Mouse (Mus musculus) heart, embryonic 11.5 days (tissue): ENCODE results near the gene Tango6. TPM values are rescaled to one million over a fixed set of nuclear protein-coding genes. Genes with fewer than 3 reads are reported as not detected.

Source experiments
- ATAC-seq: fragments of 200-750 bp; cut with Nextera tagmentation; replicated peaks from 2 replicates; pipeline ENCODE4 v1.8.0; 2017; ENCODE audit warnings: moderate library complexity; ENCODE audit not compliant: insufficient number of reproducible peaks, low FRiP score, low TSS enrichment
- H3K27ac ChIP-seq: fragments of 300-500 bp; sonication (generic); 2 replicates; pipeline ENCODE4 v1.5.1; 2014; ENCODE audit warnings: mild to moderate bottlenecking, low read depth, low read length
- H3K27me3 ChIP-seq: fragments of 300-500 bp; sonication (generic); 2 replicates; pipeline ENCODE4 v1.6.1; 2014; ENCODE audit warnings: mild to moderate bottlenecking, low read length, mixed read lengths; ENCODE audit not compliant: control insufficient read depth, insufficient read depth
- H3K36me3 ChIP-seq: fragments of 300-500 bp; sonication (generic); 2 replicates; pipeline ENCODE4 v1.6.1; 2014; ENCODE audit warnings: mild to moderate bottlenecking, low read length, moderate library complexity, mixed read lengths; ENCODE audit not compliant: control insufficient read depth, insufficient read depth
- H3K4me1 ChIP-seq: fragments of 300-500 bp; sonication (generic); 2 replicates; pipeline ENCODE4 v1.6.1; 2014; ENCODE audit warnings: low read length; ENCODE audit not compliant: control insufficient read depth, insufficient read depth
- H3K4me2 ChIP-seq: fragments of 300-500 bp; sonication (generic); 2 replicates; pipeline ENCODE4 v1.6.1; 2014; ENCODE audit warnings: mild to moderate bottlenecking, moderate library complexity
- H3K4me3 ChIP-seq: fragments of 300-500 bp; sonication (generic); 2 replicates; pipeline ENCODE4 v1.5.1; 2014; ENCODE audit warnings: low read depth, low read length
- H3K9ac ChIP-seq: fragments of 300-500 bp; sonication (generic); 2 replicates; pipeline ENCODE4 v1.6.1; 2014; ENCODE audit warnings: mild to moderate bottlenecking, low read depth, low read length, moderate library complexity
- H3K9me3 ChIP-seq: fragments of 300-500 bp; sonication (generic); replicated peaks from 2 replicates; pipeline ENCODE4 v1.6.1; 2016; ENCODE audit warnings: low read length; ENCODE audit not compliant: control insufficient read depth
- WGBS: fragments of 180-500 bp; shearing (Covaris S2); extraction: QIAGEN DNeasy Blood & Tissue Kit; methylation state at CpG from one replicate; pipeline ENCODE4 v1.1.7; 2014; ENCODE audit not compliant: insufficient replicate concordance; 5-methylcytosine and 5-hydroxymethylcytosine counted together
- polyA plus RNA-seq: library from polyadenylated mRNA; unstranded; fragments of >200 nt; fragmentation: Nextera tagmentation; extraction: Ambion mirVana; gene quantifications from 2 replicates; pipeline ENCODE4 v1.2.1, GENCODE M21; 2014

Gene Tango6
- polyA plus RNA-seq, 1 experiment from 2014 or later: 5.9 TPM

- ATAC-seq: no peak
- H3K9me3 ChIP-seq: no peaks in the 10 kb centered on the region
- no peak overlapping the region for H3K9ac ChIP-seq
- no peaks in the 10 kb centered on the region for H3K27me3 ChIP-seq
- no peak overlapping the region for H3K4me3 ChIP-seq
- WGBS: 93% methylated on average over 10 of the region's 10 CpGs
- no peak overlapping the region for H3K4me2 ChIP-seq
- no peaks in the 10 kb centered on the region for H3K4me1 ChIP-seq
- H3K27ac ChIP-seq: no peak overlapping the region
- peaks cover 5% of the 10 kb centered on the region for H3K36me3 ChIP-seq
Measured at GRCm38 (mm10) chr8:106742321-106742720, 59.5 kb downstream of the Tango6 start.

- no peak overlapping the region for H3K27ac ChIP-seq
- H3K36me3 ChIP-seq: peaks cover 5% of the 10 kb centered on the region
- H3K4me3 ChIP-seq: no peak overlapping the region
- 94% methylated on average over 1 of the region's 1 CpGs for WGBS
- H3K4me1 ChIP-seq: no peaks in the 10 kb centered on the region
- no peak overlapping the region for H3K9ac ChIP-seq
- no peaks in the 10 kb centered on the region for H3K27me3 ChIP-seq
- no peak overlapping the region for H3K4me2 ChIP-seq
- H3K9me3 ChIP-seq: no peaks in the 10 kb centered on the region
- ATAC-seq: no peak
Measured at GRCm38 (mm10) chr8:106743361-106743760, 60.5 kb downstream of the Tango6 start.

- 50% methylated on average over 3 of the region's 3 CpGs for WGBS
- no peaks in the 10 kb centered on the region for H3K9me3 ChIP-seq
- no peak for ATAC-seq
Measured at GRCm38 (mm10) chr8:106753436-106753835, 70.6 kb downstream of the Tango6 start.

GRCm38 (mm10) chr8:106761317-106761716 lies 78.4 kb downstream of the Tango6 start:
- Histone ChIP-seq H3K4me3 (no peak overlapping the region), H3K4me1 (no peaks in the 10 kb centered on the region; the same call in 1 of the 2 replicates), H3K27me3 (no peaks in the 10 kb centered on the region), H3K27ac (no peak overlapping the region), H3K9ac (no peak overlapping the region), H3K9me3 (no peaks in the 10 kb centered on the region), H3K4me2 (no peak overlapping the region), H3K36me3 (no peaks in the 10 kb centered on the region)
- 47% methylated on average over 4 of the region's 4 CpGs for WGBS
- no peak for ATAC-seq

More at GRCm38 (mm10) chr8:106753436-106753835, 70.6 kb downstream of the Tango6 start:
- Histone ChIP-seq H3K27me3 (no peaks in the 10 kb centered on the region), H3K4me3 (no peak overlapping the region), H3K4me2 (no peak overlapping the region), H3K9ac (no peak overlapping the region), H3K27ac (no peak overlapping the region), H3K36me3 (no peaks in the 10 kb centered on the region), H3K4me1 (no peaks in the 10 kb centered on the region)

GRCm38 (mm10) chr8:106761867-106762523 lies 79.1 kb downstream of the Tango6 start:
- H3K4me3 ChIP-seq: no peak overlapping the region
- H3K27me3 ChIP-seq: no peaks in the 10 kb centered on the region
- H3K36me3 ChIP-seq: no peaks in the 10 kb centered on the region
- no peak overlapping the region for H3K4me2 ChIP-seq
- H3K9me3 ChIP-seq: no peaks in the 10 kb centered on the region
- no peak overlapping the region for H3K9ac ChIP-seq
- H3K4me1 ChIP-seq: no peaks in the 10 kb centered on the region; the same call in 1 of the 2 replicates
- no peak for ATAC-seq
- WGBS: 41% methylated on average over 7 of the region's 7 CpGs
- no peak overlapping the region for H3K27ac ChIP-seq

GRCm38 (mm10) chr8:106764529-106764928 lies 81.7 kb downstream of the Tango6 start:
- no peak for ATAC-seq
- no peaks in the 10 kb centered on the region for H3K36me3 ChIP-seq
- H3K9ac ChIP-seq: no peak overlapping the region
- H3K9me3 ChIP-seq: no peaks in the 10 kb centered on the region
- 80% methylated on average over 1 of the region's 1 CpGs for WGBS
- no peak overlapping the region for H3K27ac ChIP-seq
- H3K4me2 ChIP-seq: no peak overlapping the region
- H3K4me3 ChIP-seq: no peak overlapping the region
- H3K4me1 ChIP-seq: no peaks in the 10 kb centered on the region; the same call in 1 of the 2 replicates
- no peaks in the 10 kb centered on the region for H3K27me3 ChIP-seq

- Histone ChIP-seq H3K4me2 (no peak overlapping the region), H3K4me1 (no peaks in the 10 kb centered on the region; the same call in 1 of the 2 replicates), H3K27me3 (no peaks in the 10 kb centered on the region), H3K4me3 (no peak overlapping the region), H3K36me3 (no peaks in the 10 kb centered on the region), H3K27ac (no peak overlapping the region), H3K9ac (no peak overlapping the region), H3K9me3 (no peaks in the 10 kb centered on the region)
- WGBS: 86% methylated on average over 2 of the region's 2 CpGs
- no peak for ATAC-seq
Measured at GRCm38 (mm10) chr8:106765570-106765969, 82.7 kb downstream of the Tango6 start.

GRCm38 (mm10) chr8:106766736-106767135 lies 83.9 kb downstream of the Tango6 start:
- Histone ChIP-seq H3K36me3 (no peaks in the 10 kb centered on the region), H3K4me3 (no peak overlapping the region), H3K4me2 (no peak overlapping the region), H3K27ac (no peak overlapping the region), H3K9ac (no peak overlapping the region), H3K27me3 (no peaks in the 10 kb centered on the region), H3K4me1 (no peaks in the 10 kb centered on the region), H3K9me3 (no peaks in the 10 kb centered on the region)
- 88% methylated on average over 5 of the region's 5 CpGs for WGBS
- no peak for ATAC-seq
